Mouse (Mus musculus) liver, embryonic 14.5 days (tissue): ENCODE results near the gene Upp2.

Experiments
- CTCF ChIP-seq: IDR thresholded peaks from 2 replicates; pipeline ENCODE4 v1.5.1; 2016; ENCODE audit warnings: antibody characterized with exemption, low read depth, control low read depth
- EP300 ChIP-seq: IDR thresholded peaks from 2 replicates; pipeline ENCODE4 v1.6.1; 2016; ENCODE audit warnings: antibody characterized with exemption, low read depth

DNA sequence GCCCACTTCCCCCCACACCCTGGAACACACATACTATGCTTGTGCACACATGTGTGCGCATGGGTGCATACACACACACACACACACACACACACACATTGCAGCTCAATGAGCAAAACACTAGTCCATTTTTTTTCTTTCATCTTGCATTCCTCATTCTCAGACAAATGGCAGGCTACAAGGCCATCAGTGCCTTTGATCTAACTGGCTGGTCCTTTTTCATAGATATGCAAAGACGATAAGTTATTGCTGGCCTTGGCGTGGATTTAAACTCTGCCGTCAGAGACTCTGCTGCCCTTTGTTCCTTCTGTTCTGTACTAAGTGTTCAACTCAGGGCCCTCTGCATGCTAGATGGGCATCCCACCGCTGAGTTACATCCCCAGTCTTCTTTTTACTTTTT, 94.0 kb downstream of the Upp2 start:
- TF ChIP-seq CTCF, result no peak
- TF ChIP-seq EP300, result no peak
